Mouse (Mus musculus): ENCODE measurements around the gene Commd8.
"Not testable (repeated sequence)": the region's sequence is repeated elsewhere in the genome, so short reads cannot be mapped to it uniquely, and the experiment has no call there.

Commd8 gene

GRCm38 (mm10) chr5:72164386-72164785, 3.6 kb downstream of the Commd8 start:
- DNase-seq = no peak

- DNase-seq = peak; percentile 26 to 28
These were observed 5.1 kb downstream of the Commd8 start for GRCm38 (mm10) chr5:72162855-72163254.

GRCm38 (mm10) chr5:72160781-72161485, 7.1 kb downstream of the Commd8 start:
- peak in 1 of 2 experiments; percentile 12 for DNase-seq

DNA sequence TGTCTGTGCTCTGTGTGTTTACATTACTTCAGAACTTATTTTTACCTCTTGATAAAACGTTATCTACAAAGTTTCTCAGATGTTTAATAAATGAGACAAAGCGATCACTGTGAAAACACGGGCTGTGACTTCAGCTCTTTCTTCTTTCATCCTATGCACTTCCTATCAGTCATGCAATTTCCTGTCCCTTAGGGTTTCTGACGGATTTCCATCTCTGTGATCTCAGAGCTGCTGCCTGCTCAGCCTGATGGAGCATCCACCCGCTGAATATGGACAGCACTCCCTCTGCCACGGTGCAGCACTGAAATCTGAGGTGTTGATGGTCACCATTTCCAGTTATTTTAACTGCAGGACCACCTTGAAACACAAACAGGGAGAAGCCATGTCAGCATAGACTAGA, 8.5 kb downstream of the Commd8 start:
- no peak for DNase-seq

DNA sequence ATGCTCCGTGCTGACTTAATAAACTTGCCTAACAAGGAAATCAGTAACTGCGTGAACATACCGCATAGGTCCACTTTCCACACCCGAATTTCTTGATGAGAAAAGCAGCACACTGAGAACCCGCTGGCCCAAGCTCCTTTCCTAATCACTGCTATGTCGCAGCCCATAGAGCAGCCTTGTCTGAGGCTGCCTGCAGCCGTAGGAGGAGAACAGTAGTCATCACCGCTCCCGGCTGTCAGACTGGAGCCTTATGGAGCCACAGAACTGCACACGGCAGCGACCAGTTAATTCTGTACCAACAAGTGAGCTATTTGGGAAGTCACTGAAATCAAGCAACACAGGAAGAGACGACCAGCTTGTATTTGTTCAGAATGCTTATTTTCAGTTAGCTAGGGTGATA, 9.3 kb downstream of the Commd8 start:
- DNase-seq = no peak

- no peak for DNase-seq
These were observed 11.4 kb downstream of the Commd8 start for GRCm38 (mm10) chr5:72156598-72156997.

DNA sequence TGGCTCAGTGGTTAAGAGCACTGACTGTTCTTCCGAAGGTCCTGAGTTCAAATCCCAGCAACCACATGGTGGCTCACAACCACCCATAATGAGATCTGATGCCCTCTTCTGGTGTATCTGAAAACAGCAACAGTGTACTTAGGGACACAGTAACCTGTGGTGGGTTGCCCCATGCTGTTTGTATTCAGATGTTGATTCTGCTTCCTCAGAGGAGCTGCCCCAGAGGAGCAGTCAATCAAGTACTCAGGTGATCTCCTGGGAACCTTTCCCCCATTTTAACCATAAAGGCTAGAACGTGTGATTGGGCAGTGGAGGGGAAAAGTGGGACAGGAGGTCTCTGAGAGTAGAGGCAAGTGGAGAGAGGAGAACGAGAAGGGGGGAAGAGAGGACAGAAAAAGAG, 12.3 kb downstream of the Commd8 start:
- not testable (repeated sequence) for DNase-seq

DNA sequence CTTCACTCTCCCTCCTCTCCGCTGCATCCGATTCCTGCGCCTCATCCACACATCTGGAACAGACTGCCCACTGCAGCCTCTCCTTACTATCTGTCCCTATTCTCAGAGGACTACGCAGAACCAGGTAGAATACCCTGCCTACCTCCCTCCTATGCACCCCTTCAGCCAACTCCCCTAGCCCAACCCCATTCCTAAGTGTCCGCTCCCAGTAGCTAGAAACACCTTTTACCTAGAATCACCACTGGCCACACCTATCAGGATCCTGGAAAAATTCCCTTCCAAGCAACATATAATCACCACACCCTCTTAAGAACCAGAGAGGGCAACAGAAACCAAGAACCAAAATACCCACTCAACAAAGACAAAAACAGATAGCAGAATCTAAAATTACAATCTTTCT, 17.1 kb downstream of the Commd8 start:
- DNase-seq = no peak

GRCm38 (mm10) chr5:72148679-72149078, 19.3 kb downstream of the Commd8 start:
- DNase-seq = no peak

GRCm38 (mm10) chr5:72139619-72140018, 28.4 kb downstream of the Commd8 start:
- no peak for DNase-seq

- DNase-seq = no peak
These were observed 29.7 kb downstream of the Commd8 start for GRCm38 (mm10) chr5:72138256-72138655.

GRCm38 (mm10) chr5:72133906-72134305, 34.1 kb downstream of the Commd8 start:
- no peak for DNase-seq

DNA sequence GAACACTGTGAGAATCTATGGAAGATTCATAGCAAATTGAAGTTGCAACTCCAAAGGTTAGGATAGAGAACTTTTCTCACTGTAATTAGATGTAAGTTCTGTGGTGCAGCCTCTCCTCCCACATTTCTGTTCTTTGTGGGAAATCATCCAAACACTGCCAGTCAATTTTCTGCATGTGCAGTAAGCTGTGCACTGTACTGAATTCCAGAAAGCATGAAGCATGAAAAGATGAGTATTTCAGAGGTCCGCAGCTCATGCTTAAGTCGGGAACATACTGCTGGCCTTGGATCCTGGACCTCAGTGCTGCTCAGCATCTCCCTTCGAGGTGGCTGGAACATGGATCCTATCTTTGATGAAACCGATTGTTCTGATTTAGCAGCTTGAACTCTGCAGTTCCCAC, 41.3 kb downstream of the Commd8 start:
- no peak for DNase-seq

- no peak for DNase-seq
These were observed 45.5 kb downstream of the Commd8 start for GRCm38 (mm10) chr5:72122414-72123037.
